Mouse (Mus musculus): ENCODE measurements around the gene Zbtb4. TPM values are rescaled to one million over a fixed set of nuclear protein-coding genes. Genes with fewer than 3 reads are reported as not detected.

The Zbtb4 gene
- polyA plus RNA-seq, 1 experiment from 2014 or later, result 2.7 TPM

- TF ChIP-seq CTCF (IDR thresholded peaks at IDR 0.05; ENCODE audit: low read depth), result no peak
- 80% methylated on average over 14 of the region's 14 CpGs for WGBS
- H3K4me1 ChIP-seq (replicated peaks; ENCODE audit: insufficient read depth, low read length), result peaks cover 17% of the 10 kb centered on the region; the same call in 1 of the 2 replicates
- H3K9ac ChIP-seq (ENCODE audit: low read depth, low read length), result peak overlapping the region; percentile 79; the same call in 1 of the 2 replicates
- ATAC-seq (replicated peaks; ENCODE audit: low FRiP score, low read depth) (no peak), DNase-seq (ENCODE audit: low spot score) (no peak)
- H3K36me3 ChIP-seq (ENCODE audit: insufficient read depth, low read length), result no peaks in the 10 kb centered on the region
- H3K27ac ChIP-seq, result peak overlapping the region; percentile 93
- no peaks in the 10 kb centered on the region for H3K9me3 ChIP-seq (replicated peaks; ENCODE audit: low read length)
- H3K4me3 ChIP-seq (replicated peaks; ENCODE audit: low read depth, low read length), result no peak overlapping the region
- H3K4me2 ChIP-seq (ENCODE audit: low read length), result peak overlapping the region; percentile 69; the same call in 1 of the 2 replicates
- no peaks in the 10 kb centered on the region for H3K27me3 ChIP-seq (ENCODE audit: insufficient read depth, low read length)
Observed at GRCm38 (mm10) chr11:69760160-69760900, 5.4 kb upstream of the Zbtb4 start.

DNA sequence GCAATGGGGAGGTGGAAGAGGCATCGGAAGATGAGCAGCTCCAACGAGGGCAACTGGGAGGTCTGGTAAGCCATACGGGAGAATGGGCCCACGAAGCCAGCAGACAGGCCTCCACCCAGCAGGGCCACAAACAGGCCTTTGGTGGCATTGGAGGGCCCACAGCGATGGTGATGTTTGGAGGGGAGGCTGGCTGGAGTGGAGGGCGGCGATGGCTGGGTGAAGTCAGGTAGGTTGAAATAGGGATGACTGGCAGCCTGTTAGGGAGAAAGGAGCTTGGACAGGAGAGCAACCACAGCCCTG lies 4.9 kb upstream of the Zbtb4 start:
- Histone ChIP-seq H3K4me3 (replicated peaks; ENCODE audit: low read depth, low read length) (no peak overlapping the region), H3K4me1 (replicated peaks; ENCODE audit: insufficient read depth, low read length) (peaks cover 15% of the 10 kb centered on the region; the same call in 1 of the 2 replicates), H3K27me3 (ENCODE audit: insufficient read depth, low read length) (no peaks in the 10 kb centered on the region), H3K36me3 (ENCODE audit: insufficient read depth, low read length) (no peaks in the 10 kb centered on the region), H3K4me2 (ENCODE audit: low read length) (no peak overlapping the region), H3K9ac (ENCODE audit: low read depth, low read length) (no peak overlapping the region), H3K27ac (no peak overlapping the region), H3K9me3 (replicated peaks; ENCODE audit: low read length) (no peaks in the 10 kb centered on the region)
- WGBS, result 94% methylated on average over 7 of the region's 7 CpGs
- DNase-seq (ENCODE audit: low spot score) (no peak), ATAC-seq (replicated peaks; ENCODE audit: low FRiP score, low read depth) (no peak)
- no peak for TF ChIP-seq CTCF (IDR thresholded peaks at IDR 0.05; ENCODE audit: low read depth)

- 64% methylated on average over 1 of the region's 1 CpGs for WGBS
- no peak within 1 kb of the TSS for H3K4me3 ChIP-seq (replicated peaks; ENCODE audit: low read depth, low read length)
- no peak within 1 kb of the TSS for H3K4me2 ChIP-seq (ENCODE audit: low read length)
- DNase-seq (ENCODE audit: low spot score), result no peak
- no peak within 1 kb of the TSS for H3K9ac ChIP-seq (ENCODE audit: low read depth, low read length)
- no peaks in the 10 kb centered on the region for H3K27me3 ChIP-seq (ENCODE audit: insufficient read depth, low read length)
- no peak within 1 kb of the TSS for H3K27ac ChIP-seq
- no peak for ATAC-seq (replicated peaks; ENCODE audit: low FRiP score, low read depth)
- TF ChIP-seq CTCF (IDR thresholded peaks at IDR 0.05; ENCODE audit: low read depth), result no peak
- H3K4me1 ChIP-seq (replicated peaks; ENCODE audit: insufficient read depth, low read length), result peaks cover 15% of the 10 kb centered on the region; the same call in 1 of the 2 replicates
- H3K9me3 ChIP-seq (replicated peaks; ENCODE audit: low read length), result no peaks in the 10 kb centered on the region
- no peaks in the 10 kb centered on the region for H3K36me3 ChIP-seq (ENCODE audit: insufficient read depth, low read length)
Observed at GRCm38 (mm10) chr11:69761868-69762267, 3.8 kb upstream of the Zbtb4 start, which contains the start of gene Slc35g3. Slc35g3 (minus strand) TSS chr11:69761968.

GRCm38 (mm10) chr11:69763551-69763950 lies 2.2 kb upstream of the Zbtb4 start:
- 68% methylated on average over 7 of the region's 7 CpGs for WGBS
- peak; percentile 54 for TF ChIP-seq CTCF (IDR thresholded peaks at IDR 0.05; ENCODE audit: low read depth)
- Histone ChIP-seq H3K9ac (ENCODE audit: low read depth, low read length) (no peak overlapping the region), H3K27ac (no peak overlapping the region), H3K4me2 (ENCODE audit: low read length) (no peak overlapping the region), H3K36me3 (ENCODE audit: insufficient read depth, low read length) (no peaks in the 10 kb centered on the region), H3K4me1 (replicated peaks; ENCODE audit: insufficient read depth, low read length) (peaks cover 23% of the 10 kb centered on the region; the same call in 1 of the 2 replicates), H3K27me3 (ENCODE audit: insufficient read depth, low read length) (no peaks in the 10 kb centered on the region), H3K4me3 (replicated peaks; ENCODE audit: low read depth, low read length) (no peak overlapping the region), H3K9me3 (replicated peaks; ENCODE audit: low read length) (no peaks in the 10 kb centered on the region)
- DNase-seq (ENCODE audit: low spot score), result peak; percentile 21
- ATAC-seq (replicated peaks; ENCODE audit: low FRiP score, low read depth), result no peak

DNA sequence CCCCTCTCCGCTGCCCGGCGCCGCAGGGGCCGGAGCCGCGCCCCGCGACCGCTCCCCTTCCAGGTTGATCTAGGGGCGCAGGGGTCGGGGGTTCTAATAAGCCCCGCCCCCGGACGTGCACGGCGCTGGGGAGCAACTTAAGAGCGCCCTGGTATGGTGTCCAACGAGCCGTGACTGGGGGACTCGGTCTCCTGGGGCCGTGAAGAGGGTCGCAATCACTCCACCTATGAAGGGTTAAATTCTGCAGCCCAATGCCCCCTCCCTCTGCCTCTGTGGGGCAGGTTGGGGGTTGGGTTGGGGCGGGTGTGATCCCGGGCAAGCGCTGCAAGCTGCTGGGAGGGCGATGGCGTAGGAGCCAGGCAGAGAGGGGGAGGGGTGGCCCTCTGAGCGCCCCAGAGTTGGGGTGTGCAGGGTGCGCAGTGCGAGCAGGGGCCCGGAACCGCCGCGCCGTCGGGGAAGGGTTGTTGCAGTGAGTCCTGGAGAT lies 456 bp downstream of the Zbtb4 start:
- Histone ChIP-seq H3K4me3 (replicated peaks; ENCODE audit: low read depth, low read length) (peak overlapping the region; percentile 95), H3K4me2 (ENCODE audit: low read length) (peak overlapping the region; percentile 84), H3K27ac (peak overlapping the region; percentile 95), H3K9ac (ENCODE audit: low read depth, low read length) (peak overlapping the region; percentile 99), H3K36me3 (ENCODE audit: insufficient read depth, low read length) (no peaks in the 10 kb centered on the region), H3K27me3 (ENCODE audit: insufficient read depth, low read length) (no peaks in the 10 kb centered on the region), H3K4me1 (replicated peaks; ENCODE audit: insufficient read depth, low read length) (peaks cover 12% of the 10 kb centered on the region; the same call in 1 of the 2 replicates), H3K9me3 (replicated peaks; ENCODE audit: low read length) (no peaks in the 10 kb centered on the region)
- TF ChIP-seq CTCF (IDR thresholded peaks at IDR 0.05; ENCODE audit: low read depth), result no peak
- WGBS, result 1% methylated on average over 37 of the region's 37 CpGs
- DNase-seq (ENCODE audit: low spot score), result peak; percentile 60
- peak; percentile 67 for ATAC-seq (replicated peaks; ENCODE audit: low FRiP score, low read depth)

GRCm38 (mm10) chr11:69766872-69767624 lies 1.3 kb downstream of the Zbtb4 start:
- no peak for TF ChIP-seq CTCF (IDR thresholded peaks at IDR 0.05; ENCODE audit: low read depth)
- peak overlapping the region; percentile 95 for H3K27ac ChIP-seq
- H3K9me3 ChIP-seq (replicated peaks; ENCODE audit: low read length), result no peaks in the 10 kb centered on the region
- WGBS, result 51% methylated on average over 13 of the region's 13 CpGs
- H3K36me3 ChIP-seq (ENCODE audit: insufficient read depth, low read length), result no peaks in the 10 kb centered on the region
- no peaks in the 10 kb centered on the region for H3K27me3 ChIP-seq (ENCODE audit: insufficient read depth, low read length)
- H3K9ac ChIP-seq (ENCODE audit: low read depth, low read length), result peak overlapping the region; percentile 99
- DNase-seq (ENCODE audit: low spot score) (no peak), ATAC-seq (replicated peaks; ENCODE audit: low FRiP score, low read depth) (no peak)
- peak overlapping the region; percentile 84 for H3K4me2 ChIP-seq (ENCODE audit: low read length)
- H3K4me3 ChIP-seq (replicated peaks; ENCODE audit: low read depth, low read length), result peak overlapping the region; percentile 95
- peaks cover 12% of the 10 kb centered on the region; the same call in 1 of the 2 replicates for H3K4me1 ChIP-seq (replicated peaks; ENCODE audit: insufficient read depth, low read length)
